Mouse (Mus musculus) CH12.LX (cell line): ENCODE results near the gene Mllt3. TPM values are rescaled to one million over a fixed set of nuclear protein-coding genes. Genes with fewer than 3 reads are reported as not detected.

Experiments
- DNase-seq: peaks from one replicate; pipeline ENCODE4 v3.0.0-alpha.2; 2013; ENCODE audit errors: extremely low read depth
- H3K27ac ChIP-seq: 2 replicates; pipeline ENCODE4 v1.5.1; 2012; ENCODE audit warnings: low read depth, mild to moderate bottlenecking, control low read depth, moderate library complexity; ENCODE audit not compliant: insufficient read depth
- H3K27me3 ChIP-seq: replicated peaks from 2 replicates; pipeline ENCODE3; 2012; ENCODE audit warnings: inconsistent platforms
- H3K36me3 ChIP-seq, 2 experiments: replicated peaks in 1 of 2; 2 replicates each; pipeline versions ENCODE3 to v1.6.1; 2012; ENCODE audit warnings: inconsistent platforms in 1 of 2, low read length in 1 of 2, mild to moderate bottlenecking in 1 of 2, mixed read lengths in 1 of 2, moderate library complexity in 1 of 2; ENCODE audit not compliant: control insufficient read depth in 1 of 2, insufficient read depth in 1 of 2
- H3K4me1 ChIP-seq, 2 experiments: 2 replicates each; pipeline ENCODE4 v1.6.1; 2012; ENCODE audit warnings: inconsistent platforms in 1 of 2, moderate library complexity in 1 of 2; ENCODE audit not compliant: insufficient read depth in 2 of 2, control insufficient read depth in 1 of 2
- H3K4me2 ChIP-seq: 2 replicates; pipeline ENCODE4 v1.6.1; 2012; ENCODE audit warnings: low read depth, mild to moderate bottlenecking, control low read depth; ENCODE audit not compliant: poor library complexity, insufficient read depth, severe bottlenecking
- H3K4me3 ChIP-seq, 3 experiments: fragments of 150-350 bp in 1 of 3; sonication (generic) in 1 of 3; replicated peaks in 1 of 3; 2 replicates each; pipeline versions ENCODE3 to v1.5.1; 2011 to 2012; ENCODE audit warnings: low read depth in 2 of 3, low read length in 2 of 3, mild to moderate bottlenecking in 2 of 3, moderate library complexity in 2 of 3, control low read depth in 1 of 3, improper control_type of control experiment in 1 of 3, inconsistent platforms in 1 of 3, mixed read lengths in 1 of 3; ENCODE audit not compliant: poor library complexity in 1 of 3
- H3K79me2 ChIP-seq: replicated peaks from 2 replicates; pipeline ENCODE4 v1.6.1; 2012; ENCODE audit warnings: mild to moderate bottlenecking, moderate library complexity; ENCODE audit not compliant: control insufficient read depth, poor library complexity, insufficient read depth, severe bottlenecking; ENCODE audit errors: extremely low read depth
- H3K9ac ChIP-seq: 2 replicates; pipeline ENCODE4 v1.6.1; 2012; ENCODE audit warnings: low read depth, mild to moderate bottlenecking, control low read depth, moderate library complexity; ENCODE audit not compliant: insufficient read depth
- H3K9me3 ChIP-seq: replicated peaks from 2 replicates; pipeline ENCODE3; 2012; ENCODE audit warnings: low read length, inconsistent platforms, mixed read lengths
- BHLHE40 ChIP-seq: IDR thresholded peaks from 2 replicates; pipeline ENCODE4 v1.6.1; 2011; ENCODE audit warnings: mild to moderate bottlenecking, low read depth, low read length, improper control_type of control experiment
- ELF1 ChIP-seq: IDR thresholded peaks from 2 replicates; pipeline ENCODE4 v1.6.1; 2014; ENCODE audit warnings: low read depth, mild to moderate bottlenecking, inconsistent platforms, low read length, improper control_type of control experiment
- EP300 ChIP-seq: IDR thresholded peaks from 2 replicates; pipeline ENCODE4 v1.6.1; 2011; ENCODE audit warnings: low read length, improper control_type of control experiment
- ETS1 ChIP-seq: conservative IDR thresholded peaks from 2 replicates; pipeline ENCODE4 v1.6.1; 2012; ENCODE audit warnings: low read depth, mild to moderate bottlenecking, inconsistent platforms, low read length, improper control_type of control experiment, moderate library complexity
- GABPA ChIP-seq: IDR thresholded peaks from 2 replicates; pipeline ENCODE4 v1.6.1; 2012; ENCODE audit warnings: low read depth, low read length, improper control_type of control experiment, inconsistent platforms; ENCODE audit not compliant: insufficient replicate concordance
- HCFC1 ChIP-seq: IDR thresholded peaks from 2 replicates; pipeline ENCODE4 v1.6.1; 2012; ENCODE audit warnings: low read depth, mild to moderate bottlenecking, inconsistent platforms, low read length, improper control_type of control experiment
- JUN ChIP-seq: IDR thresholded peaks from 2 replicates; pipeline ENCODE4 v1.6.1; 2011; ENCODE audit warnings: low read depth, mild to moderate bottlenecking, low read length, improper control_type of control experiment, moderate library complexity; ENCODE audit not compliant: insufficient read depth
- MAFK ChIP-seq: IDR thresholded peaks from 2 replicates; pipeline ENCODE4 v1.6.1; 2011; ENCODE audit warnings: low read length, improper control_type of control experiment; ENCODE audit not compliant: insufficient replicate concordance
- MAX ChIP-seq: IDR thresholded peaks from 2 replicates; pipeline ENCODE4 v1.6.1; 2011; ENCODE audit warnings: low read length, improper control_type of control experiment
- MAZ ChIP-seq: IDR thresholded peaks from 2 replicates; pipeline ENCODE4 v1.6.1; 2012; ENCODE audit warnings: low read depth, mild to moderate bottlenecking, inconsistent platforms, low read length, improper control_type of control experiment, moderate library complexity
- MEF2A ChIP-seq: IDR thresholded peaks from 2 replicates; pipeline ENCODE4 v1.6.1; 2014; ENCODE audit warnings: low read depth, mild to moderate bottlenecking, inconsistent platforms, low read length, improper control_type of control experiment, borderline replicate concordance
- MYC ChIP-seq: IDR thresholded peaks from 2 replicates; pipeline ENCODE4 v1.6.1; 2011; ENCODE audit warnings: low read depth, mild to moderate bottlenecking, improper control_type of control experiment, low read length
- POLR2AphosphoS2 ChIP-seq: IDR thresholded peaks from 2 replicates; pipeline ENCODE4 v1.6.1; 2011; ENCODE audit warnings: low read depth, low read length, improper control_type of control experiment
- RAD21 ChIP-seq: IDR thresholded peaks from 2 replicates; pipeline ENCODE4 v1.6.1; 2011; ENCODE audit warnings: low read depth, mild to moderate bottlenecking, low read length, improper control_type of control experiment, moderate library complexity
- RCOR1 ChIP-seq: conservative IDR thresholded peaks from 2 replicates; pipeline ENCODE4 v1.6.1; 2012; ENCODE audit warnings: low read depth, mild to moderate bottlenecking, inconsistent platforms, low read length, improper control_type of control experiment
- TBP ChIP-seq: conservative IDR thresholded peaks from 2 replicates; pipeline ENCODE4 v1.6.1; 2011; ENCODE audit warnings: low read depth, low read length, improper control_type of control experiment
- TCF12 ChIP-seq: IDR thresholded peaks from 2 replicates; pipeline ENCODE4 v1.6.1; 2014; ENCODE audit warnings: low read depth, mild to moderate bottlenecking, inconsistent platforms, low read length, improper control_type of control experiment
- USF1 ChIP-seq: IDR thresholded peaks from 2 replicates; pipeline ENCODE4 v1.6.1; 2014; ENCODE audit warnings: low read depth, mild to moderate bottlenecking, inconsistent platforms, low read length, improper control_type of control experiment
- USF2 ChIP-seq: conservative IDR thresholded peaks from 2 replicates; pipeline ENCODE4 v1.6.1; 2011; ENCODE audit warnings: low read depth, low read length, improper control_type of control experiment
- ZC3H11A ChIP-seq: IDR thresholded peaks from 2 replicates; pipeline ENCODE4 v1.6.1; 2012; ENCODE audit warnings: low read depth, mild to moderate bottlenecking, inconsistent platforms, low read length, improper control_type of control experiment
- ZMIZ1 ChIP-seq: IDR thresholded peaks from 2 replicates; pipeline ENCODE4 v1.6.1; 2012; ENCODE audit warnings: low read depth, mild to moderate bottlenecking, inconsistent platforms, low read length, improper control_type of control experiment
- ZNF384 ChIP-seq: IDR thresholded peaks from 2 replicates; pipeline ENCODE4 v1.6.1; 2012; ENCODE audit warnings: low read depth, low read length, improper control_type of control experiment, inconsistent platforms
- dilution Hi-C: fragments of 300-500 bp; cut with MboI; formaldehyde crosslinking; loops from 2 replicates; pipeline ENCODE4 v1.14.3; 2020; ENCODE audit warnings: low sequenced_read_pairs; ENCODE audit not compliant: extremely low pct_unique_long_range_greater_than_20kb, extremely low pct_ligation_motif_present
- in situ Hi-C: fragments of 300-500 bp; cut with MboI; formaldehyde crosslinking; loops from 3 replicates; pipeline ENCODE4 v1.14.3; 2019; ENCODE audit warnings: low sequenced_read_pairs, low pct_ligation_motif_present, low pct_unique_long_range_greater_than_20kb, mixed read lengths
- polyA plus RNA-seq: library from polyadenylated mRNA; unstranded; fragments of >175 nt; gene quantifications from 2 replicates; pipeline ENCODE4 v1.2.1, GENCODE M21; 2012; ENCODE audit warnings: low read depth; ENCODE audit not compliant: insufficient read length
- total RNA-seq, 2 experiments: library from RNA; depleted of rRNA; stranded (reverse); fragments of 300-350 nt in 1 of 2; fragments of >200 nt in 1 of 2; gene quantifications; 2 replicates each; pipeline ENCODE4 v1.2.3; 2012 to 2014

The Mllt3 gene
- total and polyA plus RNA-seq, 3 experiments, result 8.3 to 20.9 (median 10.1) TPM

DNA sequence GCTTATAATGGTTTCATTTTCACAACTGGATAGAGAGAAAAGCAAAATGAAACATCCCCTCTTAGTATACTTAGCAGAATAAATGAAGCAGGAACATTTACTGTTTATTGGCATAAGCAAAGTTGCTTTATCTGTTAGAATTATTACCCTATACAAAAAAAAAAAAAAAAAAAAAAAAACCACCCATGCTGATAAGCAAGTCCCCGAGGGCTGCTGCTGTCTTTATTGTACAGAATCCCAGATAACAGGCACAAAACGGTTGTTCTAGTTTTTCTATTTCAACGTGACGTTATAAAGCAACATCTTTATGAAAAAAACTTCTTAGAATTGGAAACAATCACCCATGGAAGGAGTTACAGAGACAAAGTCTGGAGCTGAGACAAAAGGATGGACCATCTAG, 49.2 kb upstream of the Mllt3 start:
- Histone ChIP-seq H3K27me3 (no peaks in the 10 kb centered on the region), H3K36me3 (no peaks in the 10 kb centered on the region), H3K4me2 (no peak overlapping the region), H3K27ac (no peak overlapping the region), H3K4me1 (peaks cover 11 to 21% of the 10 kb centered on the region in 2 experiments), H3K9ac (no peak overlapping the region)
- dilution Hi-C loops, result no loop called here
- in situ Hi-C loops, result no loop called here
- TF ChIP-seq ZNF384 (peak; percentile 39), JUN (no peak)
- TF ChIP-seq, all 38 proteins: peak for 1
- H3K9me3 ChIP-seq, result no peaks in the 10 kb centered on the region
- no peaks in the 10 kb centered on the region for H3K79me2 ChIP-seq
- H3K4me3 ChIP-seq, result no peak overlapping the region
- no peak for DNase-seq

DNA sequence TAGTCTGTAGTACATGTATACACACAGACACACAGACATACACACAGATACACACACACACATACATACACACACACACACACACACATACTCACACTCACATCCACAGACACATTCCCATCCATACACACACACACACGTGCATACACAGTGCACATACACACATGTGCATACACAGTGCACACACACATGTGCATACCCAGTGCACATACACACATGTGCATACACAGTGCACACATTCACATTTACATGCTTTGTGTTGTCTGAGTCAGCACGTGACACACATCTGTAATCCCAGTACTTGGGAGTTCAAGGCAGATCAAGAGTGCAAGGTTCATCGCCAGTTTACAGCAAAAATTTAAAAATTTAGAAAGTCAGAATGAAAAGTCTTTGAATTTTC, 48.7 kb upstream of the Mllt3 start:
- peaks cover 11 to 21% of the 10 kb centered on the region in 2 experiments for H3K4me1 ChIP-seq
- no peak for DNase-seq
- H3K79me2 ChIP-seq, result no peaks in the 10 kb centered on the region
- H3K27me3 ChIP-seq, result no peaks in the 10 kb centered on the region
- TF ChIP-seq EP300 (no peak), MAFK (no peak), HCFC1 (no peak), POLR2AphosphoS2 (no peak), ETS1 (no peak), ELF1 (no peak), MEF2A (no peak), MAZ (no peak), BHLHE40 (no peak), MYC (no peak), TBP (no peak), ZMIZ1 (no peak), ZC3H11A (no peak), TCF12 (no peak), RCOR1 (no peak), RAD21 (no peak), MAX (no peak), USF2 (no peak), USF1 (no peak), GABPA (no peak)
- TF ChIP-seq, all 38 proteins: peak for 0
- H3K9me3 ChIP-seq, result no peaks in the 10 kb centered on the region
- no peak overlapping the region for H3K27ac ChIP-seq
- dilution Hi-C loops (no loop called here), in situ Hi-C loops (no loop called here)
- H3K9ac ChIP-seq, result 0 out of 2 replicates have a peak overlapping the region, but pooled peaks have one; percentile 57
- no peaks in the 10 kb centered on the region for H3K36me3 ChIP-seq
- H3K4me3 ChIP-seq, result peak overlapping the region in 1 of 3 experiments; percentile 61
- peak overlapping the region; percentile 94 for H3K4me2 ChIP-seq
